Mouse (Mus musculus): ENCODE data around the gene Eif2ak2.
A peak's percentile ranks its signal among the peaks of the same experiment; 100 is the strongest.

The Eif2ak2 gene

GRCm38 (mm10) chr17:78882401-78883112 lies at the start of gene Eif2ak2:
Eif2ak2 (minus strand) TSS chr17:78882573.
- DNase-seq (ENCODE audit: low spot score): peak; percentile 90

GRCm38 (mm10) chr17:78917696-78918095 lies 35.3 kb upstream of the Eif2ak2 start:
- no peak for DNase-seq (ENCODE audit: low spot score)

- no peak for DNase-seq (ENCODE audit: low spot score)
Observed at GRCm38 (mm10) chr17:78916899-78917298, 34.5 kb upstream of the Eif2ak2 start.

GRCm38 (mm10) chr17:78916369-78916813 lies 34.0 kb upstream of the Eif2ak2 start, which contains the start of gene Cebpzos:
Cebpzos (plus strand) TSS chr17:78916500.
- peak; percentile 91 for DNase-seq (ENCODE audit: low spot score)

- no peak for DNase-seq (ENCODE audit: low spot score)
Observed at GRCm38 (mm10) chr17:78915772-78916171, 33.4 kb upstream of the Eif2ak2 start.

GRCm38 (mm10) chr17:78913921-78914320 lies 31.5 kb upstream of the Eif2ak2 start:
- no peak for DNase-seq (ENCODE audit: low spot score)

- DNase-seq (ENCODE audit: low spot score): no peak
Observed at GRCm38 (mm10) chr17:78912861-78913281, 30.5 kb upstream of the Eif2ak2 start.

- DNase-seq (ENCODE audit: low spot score): no peak
Observed at GRCm38 (mm10) chr17:78909374-78909773, 27.0 kb upstream of the Eif2ak2 start.

GRCm38 (mm10) chr17:78906892-78907291 lies 24.5 kb upstream of the Eif2ak2 start, which contains the start of gene Sult6b1:
Sult6b1 (minus strand) TSS chr17:78906992.
- DNase-seq (ENCODE audit: low spot score): no peak

GRCm38 (mm10) chr17:78903158-78903557 lies 20.8 kb upstream of the Eif2ak2 start:
- no peak for DNase-seq (ENCODE audit: low spot score)

GRCm38 (mm10) chr17:78895394-78895793 lies 13.0 kb upstream of the Eif2ak2 start:
- peak; percentile 76 for DNase-seq (ENCODE audit: low spot score)

- DNase-seq (ENCODE audit: low spot score): no peak
Observed at GRCm38 (mm10) chr17:78894991-78895390, 12.6 kb upstream of the Eif2ak2 start.

- no peak for DNase-seq (ENCODE audit: low spot score)
Observed at GRCm38 (mm10) chr17:78891020-78891419, 8.6 kb upstream of the Eif2ak2 start.

- no peak for DNase-seq (ENCODE audit: low spot score)
Observed at GRCm38 (mm10) chr17:78889184-78889583, 6.8 kb upstream of the Eif2ak2 start.

- DNase-seq (ENCODE audit: low spot score): no peak
Observed at GRCm38 (mm10) chr17:78888554-78888953, 6.2 kb upstream of the Eif2ak2 start.

GRCm38 (mm10) chr17:78885286-78886065 lies 3.1 kb upstream of the Eif2ak2 start:
- DNase-seq (ENCODE audit: low spot score): no peak

GRCm38 (mm10) chr17:78883291-78883690 lies 918 bp upstream of the Eif2ak2 start:
- no peak for DNase-seq (ENCODE audit: low spot score)

GRCm38 (mm10) chr17:78881878-78882304 lies 482 bp downstream of the Eif2ak2 start:
- no peak for DNase-seq (ENCODE audit: low spot score)

- DNase-seq (ENCODE audit: low spot score): no peak
Observed at GRCm38 (mm10) chr17:78873886-78874285, 8.5 kb downstream of the Eif2ak2 start.

GRCm38 (mm10) chr17:78856243-78856642 lies 26.1 kb downstream of the Eif2ak2 start:
- no peak for DNase-seq (ENCODE audit: low spot score)

GRCm38 (mm10) chr17:78842271-78842928 lies 40.0 kb downstream of the Eif2ak2 start:
- no peak for DNase-seq (ENCODE audit: low spot score)

- DNase-seq (ENCODE audit: low spot score): no peak
Observed at GRCm38 (mm10) chr17:78836056-78836455, 46.3 kb downstream of the Eif2ak2 start.
